Mouse (Mus musculus): Measurements from ENCODE around the gene Hoxd9. TPM values are rescaled to one million over a fixed set of nuclear protein-coding genes. Genes with fewer than 3 reads are reported as not detected.

Hoxd9 gene
- polyA plus RNA-seq, 1 experiment from 2014 or later: not detected

GRCm38 (mm10) chr2:74703720-74704392 lies 6.3 kb downstream of the Hoxd9 start:
- no peaks in the 10 kb centered on the region for H3K9me3 ChIP-seq (ENCODE audit: low read length)
- H3K4me3 ChIP-seq (ENCODE audit: low read depth, low read length): no peak overlapping the region
- H3K9ac ChIP-seq (replicated peaks): no peak overlapping the region
- no peaks in the 10 kb centered on the region for H3K36me3 ChIP-seq (replicated peaks; ENCODE audit: insufficient read depth, low read length)
- TF ChIP-seq CTCF (IDR thresholded peaks at IDR 0.05; ENCODE audit: low read depth) (no peak), EP300 (IDR thresholded peaks at IDR 0.05; ENCODE audit: low read depth) (no peak)
- ATAC-seq (no peak), DNase-seq (no peak)
- peaks cover 94% of the 10 kb centered on the region for H3K27me3 ChIP-seq (ENCODE audit: insufficient read depth, low read length)
- H3K27ac ChIP-seq (ENCODE audit: low read depth): no peak overlapping the region
- H3K4me1 ChIP-seq (ENCODE audit: insufficient read depth): peaks cover 6% of the 10 kb centered on the region; the same call in 1 of the 2 replicates
- WGBS (ENCODE audit: insufficient replicate concordance): 6% methylated on average over 26 of the region's 26 CpGs
- H3K4me2 ChIP-seq (ENCODE audit: low read depth, low read length): no peak overlapping the region

DNA sequence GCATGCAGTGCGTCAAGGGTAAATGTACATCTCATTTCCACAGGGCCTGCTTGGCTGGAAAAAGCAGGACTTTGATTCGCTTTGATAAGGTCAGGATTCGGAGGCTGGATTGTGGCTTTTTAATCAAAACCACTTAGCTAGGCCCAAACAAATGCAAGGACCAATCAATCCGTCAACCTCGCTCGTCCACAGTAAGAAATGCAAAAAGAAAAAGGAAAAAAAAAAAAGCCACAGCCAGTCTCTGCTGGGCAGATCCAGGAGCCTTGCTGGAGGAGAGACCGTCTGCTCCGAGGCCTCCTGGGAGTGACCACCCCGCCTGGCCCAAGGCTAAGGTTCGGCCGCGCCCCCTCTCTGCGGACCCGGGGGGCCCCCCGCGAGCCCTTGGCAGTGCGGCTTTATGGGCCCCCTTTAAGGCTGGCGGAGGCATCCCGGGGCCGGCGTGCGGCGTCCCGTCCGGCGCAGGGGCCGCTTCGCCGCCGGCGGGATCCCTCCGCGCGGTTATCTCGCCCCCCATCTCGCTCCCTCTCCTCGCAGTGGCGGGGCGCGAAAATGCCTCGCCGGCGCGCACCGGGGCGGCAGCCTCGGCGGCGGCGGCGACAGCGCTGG lies 7.0 kb downstream of the Hoxd9 start, which contains the start of gene Hoxd8:
Gene Hoxd8 (plus strand): TSS at position 223 of the 606 bp plus-strand sequence.
- DNase-seq (no peak), ATAC-seq (no peak)
- H3K4me2 ChIP-seq (ENCODE audit: low read depth, low read length): peak within 1 kb of the TSS; percentile 62
- H3K27ac ChIP-seq (ENCODE audit: low read depth): no peak within 1 kb of the TSS
- peaks cover 94% of the 10 kb centered on the region for H3K27me3 ChIP-seq (ENCODE audit: insufficient read depth, low read length)
- no peaks in the 10 kb centered on the region for H3K9me3 ChIP-seq (ENCODE audit: low read length)
- H3K4me3 ChIP-seq (ENCODE audit: low read depth, low read length): peak within 1 kb of the TSS; percentile 37
- H3K4me1 ChIP-seq (ENCODE audit: insufficient read depth): peaks cover 6% of the 10 kb centered on the region; the same call in 1 of the 2 replicates
- H3K36me3 ChIP-seq (replicated peaks; ENCODE audit: insufficient read depth, low read length): no peaks in the 10 kb centered on the region
- H3K9ac ChIP-seq (replicated peaks): no peak within 1 kb of the TSS
- WGBS (ENCODE audit: insufficient replicate concordance): 2% methylated on average over 37 of the region's 52 CpGs
- TF ChIP-seq EP300 (IDR thresholded peaks at IDR 0.05; ENCODE audit: low read depth): no peak
- TF ChIP-seq CTCF (IDR thresholded peaks at IDR 0.05; ENCODE audit: low read depth): no peak

DNA sequence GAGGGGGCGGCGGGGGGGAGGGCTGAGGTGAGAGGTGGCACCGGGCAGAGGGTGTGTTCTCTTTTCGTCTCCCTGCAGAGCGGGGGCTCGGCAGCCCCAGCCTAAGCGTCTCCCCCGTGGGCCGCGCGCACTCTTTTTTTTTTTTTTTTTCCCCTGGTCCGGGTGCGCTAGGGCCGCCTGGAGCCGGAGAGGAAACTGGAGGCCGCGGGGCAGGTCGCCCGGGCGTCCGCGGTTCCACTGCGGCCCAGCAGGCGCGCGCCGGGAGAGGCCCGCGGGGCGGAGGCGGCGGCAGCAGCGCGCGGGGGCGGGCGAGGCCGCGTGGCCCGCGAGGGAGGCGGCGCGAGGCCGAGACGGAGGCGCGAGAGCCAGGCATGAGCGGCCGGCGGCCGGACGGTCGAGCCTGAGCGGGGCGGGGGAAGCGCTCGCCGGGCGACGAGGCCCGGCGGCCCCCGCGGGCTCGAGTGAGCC lies 7.5 kb downstream of the Hoxd9 start:
- Histone ChIP-seq H3K9me3 (ENCODE audit: low read length) (no peaks in the 10 kb centered on the region), H3K27ac (ENCODE audit: low read depth) (no peak overlapping the region), H3K4me1 (ENCODE audit: insufficient read depth) (peaks cover 6% of the 10 kb centered on the region; the same call in 1 of the 2 replicates), H3K9ac (replicated peaks) (no peak overlapping the region), H3K36me3 (replicated peaks; ENCODE audit: insufficient read depth, low read length) (no peaks in the 10 kb centered on the region), H3K4me3 (ENCODE audit: low read depth, low read length) (peak overlapping the region; percentile 37; the same call in 1 of the 2 replicates), H3K27me3 (ENCODE audit: insufficient read depth, low read length) (peaks cover 94% of the 10 kb centered on the region), H3K4me2 (ENCODE audit: low read depth, low read length) (peak overlapping the region; percentile 62)
- ATAC-seq (peak; percentile 19; the same call in 1 of the 2 replicates), DNase-seq (no peak)
- WGBS (ENCODE audit: insufficient replicate concordance): 1% methylated on average over 44 of the region's 66 CpGs
- no peak for TF ChIP-seq CTCF (IDR thresholded peaks at IDR 0.05; ENCODE audit: low read depth)
- TF ChIP-seq EP300 (IDR thresholded peaks at IDR 0.05; ENCODE audit: low read depth): no peak

DNA sequence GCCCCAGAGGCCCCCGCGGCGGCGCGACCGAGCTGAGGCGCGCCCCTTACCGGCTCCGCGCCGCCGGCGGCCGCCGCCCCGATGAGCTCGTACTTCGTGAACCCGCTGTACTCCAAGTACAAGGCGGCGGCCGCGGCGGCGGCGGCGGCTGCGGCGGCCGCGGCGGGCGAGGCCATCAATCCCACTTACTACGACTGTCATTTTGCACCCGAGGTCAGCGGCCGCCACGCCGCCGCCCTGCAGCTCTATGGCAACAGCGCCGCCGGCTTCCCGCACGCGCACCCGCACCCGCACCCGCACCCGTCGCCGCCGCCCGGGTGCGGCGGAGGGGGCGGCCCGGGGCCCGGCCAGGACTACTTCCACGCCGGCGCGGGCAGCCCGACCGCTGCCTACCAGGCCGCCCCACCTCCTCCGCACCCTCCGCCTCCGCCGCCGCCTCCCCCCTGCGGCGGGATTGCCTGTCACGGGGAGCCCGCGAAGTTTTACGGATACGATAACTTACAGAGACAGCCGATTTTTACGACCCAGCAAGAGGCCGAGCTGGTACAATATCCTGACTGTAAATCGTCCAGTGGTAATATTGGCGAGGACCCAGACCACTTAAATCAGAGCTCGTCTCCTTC lies 8.1 kb downstream of the Hoxd9 start:
- H3K27ac ChIP-seq (ENCODE audit: low read depth): no peak overlapping the region
- H3K4me1 ChIP-seq (ENCODE audit: insufficient read depth): peaks cover 6% of the 10 kb centered on the region; the same call in 1 of the 2 replicates
- peaks cover 94% of the 10 kb centered on the region for H3K27me3 ChIP-seq (ENCODE audit: insufficient read depth, low read length)
- no peak for TF ChIP-seq CTCF (IDR thresholded peaks at IDR 0.05; ENCODE audit: low read depth)
- TF ChIP-seq EP300 (IDR thresholded peaks at IDR 0.05; ENCODE audit: low read depth): no peak
- WGBS (ENCODE audit: insufficient replicate concordance): under 1% methylated on average over 49 of the region's 85 CpGs
- H3K9ac ChIP-seq (replicated peaks): no peak overlapping the region
- no peak for DNase-seq
- ATAC-seq: no peak
- no peaks in the 10 kb centered on the region for H3K36me3 ChIP-seq (replicated peaks; ENCODE audit: insufficient read depth, low read length)
- H3K4me3 ChIP-seq (ENCODE audit: low read depth, low read length): peak overlapping the region; percentile 37
- peak overlapping the region; percentile 62 for H3K4me2 ChIP-seq (ENCODE audit: low read depth, low read length)
- no peaks in the 10 kb centered on the region for H3K9me3 ChIP-seq (ENCODE audit: low read length)

GRCm38 (mm10) chr2:74706393-74706960 lies 8.9 kb downstream of the Hoxd9 start:
- Histone ChIP-seq H3K27ac (ENCODE audit: low read depth) (no peak overlapping the region), H3K36me3 (replicated peaks; ENCODE audit: insufficient read depth, low read length) (no peaks in the 10 kb centered on the region), H3K9ac (replicated peaks) (no peak overlapping the region), H3K9me3 (ENCODE audit: low read length) (no peaks in the 10 kb centered on the region), H3K4me1 (ENCODE audit: insufficient read depth) (peaks cover 6% of the 10 kb centered on the region; the same call in 1 of the 2 replicates), H3K27me3 (ENCODE audit: insufficient read depth, low read length) (peaks cover 94% of the 10 kb centered on the region), H3K4me3 (ENCODE audit: low read depth, low read length) (no peak overlapping the region), H3K4me2 (ENCODE audit: low read depth, low read length) (no peak overlapping the region)
- DNase-seq (no peak), ATAC-seq (no peak)
- no peak for TF ChIP-seq CTCF (IDR thresholded peaks at IDR 0.05; ENCODE audit: low read depth)
- TF ChIP-seq EP300 (IDR thresholded peaks at IDR 0.05; ENCODE audit: low read depth): no peak
- 7% methylated on average over 13 of the region's 13 CpGs for WGBS (ENCODE audit: insufficient replicate concordance)

DNA sequence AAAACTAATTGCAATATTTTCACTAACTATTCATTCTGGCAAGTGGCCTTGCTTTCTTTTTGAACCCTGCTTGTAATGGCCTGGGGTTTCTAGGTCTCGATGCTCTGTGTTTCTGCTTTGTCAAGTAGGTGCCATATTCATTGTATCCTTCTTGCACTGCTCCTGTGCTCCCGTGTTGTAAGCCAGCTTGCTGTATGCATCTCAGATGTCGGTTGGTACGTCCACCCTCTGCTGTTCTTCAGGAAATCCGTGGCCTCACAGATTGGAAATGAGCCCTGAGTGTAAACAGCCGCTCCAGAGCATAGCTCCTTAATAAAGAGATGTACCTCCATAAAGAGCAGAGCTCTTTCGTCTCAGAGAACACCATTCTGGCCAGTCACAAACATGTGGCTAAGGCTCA lies 10.1 kb downstream of the Hoxd9 start:
- Histone ChIP-seq H3K27me3 (ENCODE audit: insufficient read depth, low read length) (peaks cover 96% of the 10 kb centered on the region), H3K9me3 (ENCODE audit: low read length) (no peaks in the 10 kb centered on the region), H3K36me3 (replicated peaks; ENCODE audit: insufficient read depth, low read length) (no peaks in the 10 kb centered on the region), H3K9ac (replicated peaks) (no peak overlapping the region), H3K4me2 (ENCODE audit: low read depth, low read length) (no peak overlapping the region), H3K27ac (ENCODE audit: low read depth) (no peak overlapping the region), H3K4me1 (ENCODE audit: insufficient read depth) (peaks cover 13% of the 10 kb centered on the region), H3K4me3 (ENCODE audit: low read depth, low read length) (no peak overlapping the region)
- DNase-seq (no peak), ATAC-seq (no peak)
- WGBS (ENCODE audit: insufficient replicate concordance): 18% methylated on average over 7 of the region's 7 CpGs
- no peak for TF ChIP-seq EP300 (IDR thresholded peaks at IDR 0.05; ENCODE audit: low read depth)
